Mouse (Mus musculus) left cerebral cortex, postnatal 25 days (tissue): ENCODE data around the gene Nol12. TPM values are rescaled to one million over a fixed set of nuclear protein-coding genes. Genes with fewer than 3 reads are reported as not detected.

ENCODE experiments used
- DNase-seq, 2 experiments: peaks; one replicate each; pipeline ENCODE4 v3.0.0; 2022; ENCODE audit warnings: low spot score in 2 of 2, mixed read lengths in 1 of 2
- intact Hi-C: fragments of 180-260 bp; cut with DNase I; formaldehyde crosslinking; loops from one replicate; pipeline ENCODE4 v1.15.1; 2025
- total RNA-seq, 2 experiments: library from RNA; stranded (reverse); gene quantifications; 2 replicates each; pipeline ENCODE4 v1.2.3; 2021

Gene Nol12
- total RNA-seq, 2 experiments from 2014 or later: 37.7 to 37.9 TPM

- intact Hi-C loops: no loop called here
- DNase-seq: no peak
These were observed 3.2 kb downstream of the Nol12 start for GRCm38 (mm10) chr15:78937963-78938362.

DNA sequence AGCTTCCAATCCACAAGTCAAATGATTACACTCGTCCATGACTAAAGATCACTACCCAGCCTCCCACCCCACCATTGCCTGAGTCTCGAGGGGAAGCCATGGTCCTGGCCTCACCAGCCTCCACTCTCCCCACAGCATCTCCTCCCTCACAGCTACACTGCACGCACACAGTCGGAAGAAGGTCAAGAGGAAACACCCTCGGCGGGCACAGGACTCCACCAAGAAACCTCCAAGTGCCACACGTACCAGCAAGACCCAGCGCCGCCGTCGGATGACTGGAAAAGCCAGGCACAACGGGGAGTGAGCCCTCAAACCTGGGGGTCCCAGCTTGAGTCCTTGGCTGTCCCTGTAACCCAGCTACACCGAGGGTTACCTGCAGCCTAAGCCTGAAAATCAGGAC lies 5.6 kb downstream of the Nol12 start:
- intact Hi-C loops: no loop called here
- no peak for DNase-seq

DNA sequence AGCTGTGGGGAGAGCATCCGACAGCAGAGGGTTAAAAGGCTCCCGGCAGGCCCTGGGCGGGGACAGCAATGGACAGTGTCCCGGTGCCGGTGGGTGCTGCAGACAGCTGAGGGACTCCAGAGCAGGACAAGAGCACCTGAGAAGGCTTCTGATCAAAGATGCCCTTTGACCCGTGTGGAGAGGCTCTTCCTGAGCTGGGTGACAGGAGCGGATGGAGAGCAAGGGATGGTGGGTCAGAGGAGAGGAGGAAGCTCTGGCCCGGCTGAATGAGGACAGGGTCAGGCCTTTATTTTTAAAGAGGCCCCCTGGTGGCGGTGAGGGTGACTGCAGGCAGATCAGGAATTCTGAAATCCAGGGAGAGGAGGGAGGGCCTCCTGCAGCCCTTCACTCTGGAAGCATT lies 7.9 kb downstream of the Nol12 start:
- intact Hi-C loops: loop anchor here (1.0 kb wide), 1 partner anchor 27 kb away; no protein-coding TSS in a partner anchor

DNA sequence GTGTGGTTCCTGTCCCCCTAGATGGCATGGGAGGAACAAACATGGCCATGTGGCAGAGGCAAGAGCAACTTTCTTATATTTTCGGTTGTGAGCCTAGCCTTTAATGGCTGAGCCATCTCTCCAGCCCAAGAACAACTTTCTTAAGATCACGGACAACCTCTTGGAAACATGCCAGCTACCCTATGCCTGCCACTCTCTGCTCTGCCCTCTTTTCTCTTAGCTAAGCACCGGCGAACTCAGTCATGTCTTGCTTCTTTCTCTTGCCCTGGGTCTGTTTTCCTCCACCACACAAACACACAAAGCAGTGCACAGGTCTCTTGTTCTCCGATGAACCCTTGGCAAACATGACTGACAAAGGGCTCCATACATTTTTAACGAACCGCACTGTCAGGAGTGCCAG lies 11.5 kb downstream of the Nol12 start:
- no peak for DNase-seq
- intact Hi-C loops: no loop called here

More for the DNA sequence above, 7.9 kb downstream of the Nol12 start:
- peak; percentile 76 to 78 for DNase-seq

DNA sequence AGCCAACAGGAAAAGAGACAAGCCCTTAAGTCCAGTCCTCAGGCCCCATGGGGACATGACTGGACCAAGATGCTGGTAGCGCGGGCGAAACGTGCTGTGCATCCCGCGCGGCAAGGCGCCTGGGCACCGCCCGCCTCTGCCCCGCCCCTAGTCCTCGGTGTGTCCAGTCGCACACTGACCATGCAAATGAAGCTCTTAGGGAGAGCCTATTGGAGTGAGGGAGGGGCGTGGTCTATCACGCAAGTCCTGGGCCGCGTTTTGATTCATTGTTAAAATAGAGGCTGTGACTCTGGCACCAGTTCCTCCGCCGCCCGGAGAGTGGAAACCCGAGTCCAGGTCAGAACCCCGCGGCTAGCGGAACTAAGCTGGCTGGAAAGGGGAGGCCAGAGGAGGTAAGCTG lies 12.9 kb downstream of the Nol12 start, which contains the start of gene Triobp:
Gene Triobp, plus strand, starts transcription at position 68 of the 400 bp plus-strand sequence.
- intact Hi-C loops: no loop called here
- peak; percentile 82 to 94 for DNase-seq

DNA sequence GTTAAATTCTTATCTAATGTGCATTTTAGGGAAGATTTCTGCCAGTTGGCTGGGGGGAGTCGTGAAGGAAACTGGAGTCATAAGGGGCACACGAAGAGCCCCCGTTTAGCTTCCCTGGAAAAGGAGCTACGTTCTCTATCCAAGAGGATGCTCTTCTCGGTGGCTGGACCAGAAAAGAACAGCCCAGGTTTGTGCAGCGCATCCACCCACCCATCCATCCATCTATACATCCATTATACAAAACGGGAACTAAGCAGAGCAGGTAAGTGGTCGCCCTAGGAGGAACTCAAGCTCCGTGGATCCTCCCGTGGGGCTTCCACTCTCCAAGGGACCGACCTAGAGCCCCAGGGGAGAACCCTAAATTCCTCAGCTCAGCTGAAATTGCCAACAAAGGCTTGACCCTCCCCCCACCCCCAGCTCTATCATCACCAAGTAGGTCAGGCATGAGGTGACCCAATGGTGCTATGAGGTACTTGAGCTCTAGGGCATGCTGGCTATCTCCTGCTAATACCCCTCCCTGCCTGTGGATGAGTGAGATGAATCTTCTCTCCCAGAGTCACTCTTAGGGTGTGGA lies 13.5 kb downstream of the Nol12 start:
- intact Hi-C loops: no loop called here
- DNase-seq: no peak

DNA sequence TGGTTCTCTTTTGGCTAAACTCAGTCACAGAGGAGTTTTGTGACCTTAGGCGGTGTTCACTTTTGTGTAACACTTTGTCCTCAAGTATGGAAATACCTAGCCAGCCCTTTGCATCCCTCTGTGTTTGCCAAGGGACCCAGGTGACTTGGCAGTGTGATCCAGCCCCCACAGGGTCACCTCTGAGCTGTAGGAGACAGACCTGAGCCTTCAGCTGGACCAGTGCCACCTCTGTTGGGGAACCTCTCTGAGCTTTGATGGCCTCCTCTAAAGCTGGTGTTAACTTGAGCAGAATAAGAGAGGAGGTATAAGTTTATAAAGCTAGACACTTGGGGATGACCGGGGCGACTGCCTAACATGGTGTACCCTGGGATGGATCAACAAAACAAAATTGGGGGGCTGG lies 14.2 kb downstream of the Nol12 start:
- DNase-seq: no peak
- intact Hi-C loops: no loop called here

- intact Hi-C loops: no loop called here
- no peak for DNase-seq
These were observed 20.9 kb downstream of the Nol12 start for GRCm38 (mm10) chr15:78955663-78956062.

DNA sequence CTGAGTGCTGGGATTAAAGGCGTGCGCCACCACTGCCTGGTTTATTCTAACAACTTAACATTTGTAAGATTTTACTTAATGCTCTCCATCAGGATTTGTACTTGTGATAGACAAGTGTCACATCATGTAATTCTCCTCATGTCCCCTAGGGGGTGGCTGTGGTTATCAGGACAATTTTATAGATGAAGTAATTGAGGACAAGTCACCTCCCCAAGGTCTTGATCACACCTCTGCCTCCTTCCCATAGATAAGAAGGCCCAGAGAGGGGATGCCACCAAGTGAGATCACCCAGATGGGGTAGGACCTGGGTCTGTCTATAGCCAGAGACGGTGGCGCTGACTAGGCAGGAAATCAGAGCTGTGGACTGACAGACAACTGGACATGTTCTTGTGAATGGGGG lies 21.6 kb downstream of the Nol12 start:
- intact Hi-C loops: no loop called here
- DNase-seq: no peak

DNA sequence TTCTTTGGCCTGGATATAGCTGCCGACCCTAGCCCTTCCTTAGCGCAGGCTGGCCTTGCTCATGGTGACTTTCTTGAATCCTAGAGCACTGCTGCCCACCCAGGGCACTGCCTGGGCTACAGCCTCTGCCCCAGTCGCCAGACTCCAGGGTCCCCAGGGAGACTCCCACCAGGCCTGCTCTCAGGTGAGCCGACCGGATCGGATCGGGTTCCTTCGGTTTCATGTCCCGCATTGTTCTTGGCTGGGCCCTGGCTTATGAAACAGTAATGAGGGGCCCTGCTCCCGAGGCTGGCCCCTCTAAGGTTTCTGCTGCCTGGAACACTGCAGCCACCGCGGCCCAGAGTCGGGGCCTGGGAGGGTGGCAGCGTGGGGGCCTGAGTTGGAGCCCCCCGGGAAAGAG lies 22.3 kb downstream of the Nol12 start:
- no peak for DNase-seq
- intact Hi-C loops: no loop called here

GRCm38 (mm10) chr15:78959537-78959936 lies 24.8 kb downstream of the Nol12 start:
- intact Hi-C loops: no loop called here

DNA sequence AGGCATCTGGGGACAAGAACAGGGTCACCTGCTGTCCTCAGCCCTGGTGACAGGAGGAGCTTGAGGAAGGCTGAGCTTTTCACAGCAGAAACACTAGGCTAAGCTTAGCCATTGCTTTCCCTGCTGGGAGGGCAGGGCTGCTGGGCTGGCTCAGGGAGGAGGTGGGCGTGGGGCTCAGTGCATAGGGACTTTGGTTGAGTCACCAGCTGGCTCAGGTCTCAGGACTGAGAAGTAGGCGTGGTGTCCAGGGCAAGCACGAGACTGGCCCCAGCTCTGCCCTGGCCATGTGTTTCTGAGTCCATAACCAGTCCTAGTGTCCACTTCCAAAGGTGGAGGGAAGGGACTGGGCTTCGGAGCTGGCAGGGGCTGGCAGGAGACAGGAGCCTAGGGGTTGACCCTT lies 25.4 kb downstream of the Nol12 start:
- intact Hi-C loops: no loop called here
- no peak for DNase-seq

More at GRCm38 (mm10) chr15:78959537-78959936, 24.8 kb downstream of the Nol12 start:
- no peak for DNase-seq

- intact Hi-C loops: no loop called here
- peak in 1 of 2 experiments; percentile 54 for DNase-seq
These were observed 28.2 kb downstream of the Nol12 start for GRCm38 (mm10) chr15:78962885-78963284.

DNA sequence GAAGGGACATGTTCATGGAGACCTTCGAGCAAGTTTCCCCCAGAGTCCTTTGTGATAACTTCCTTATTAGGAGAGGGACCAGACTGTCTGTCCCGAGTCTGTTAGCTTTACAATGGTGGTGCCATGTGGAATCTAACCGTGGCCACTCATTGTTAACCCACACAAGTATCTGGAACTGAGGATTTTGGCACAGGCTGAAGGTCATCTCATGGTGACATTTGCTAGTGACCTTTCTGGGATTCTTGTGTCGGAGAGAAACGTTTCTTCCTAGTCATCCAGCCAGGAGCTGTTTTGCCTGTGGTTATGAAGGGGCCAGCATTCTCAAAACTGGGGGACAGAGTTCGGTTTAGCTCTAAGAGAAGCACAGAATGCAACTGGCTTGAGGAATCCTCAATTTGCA lies 36.9 kb downstream of the Nol12 start:
- intact Hi-C loops: no loop called here
- DNase-seq: no peak

DNA sequence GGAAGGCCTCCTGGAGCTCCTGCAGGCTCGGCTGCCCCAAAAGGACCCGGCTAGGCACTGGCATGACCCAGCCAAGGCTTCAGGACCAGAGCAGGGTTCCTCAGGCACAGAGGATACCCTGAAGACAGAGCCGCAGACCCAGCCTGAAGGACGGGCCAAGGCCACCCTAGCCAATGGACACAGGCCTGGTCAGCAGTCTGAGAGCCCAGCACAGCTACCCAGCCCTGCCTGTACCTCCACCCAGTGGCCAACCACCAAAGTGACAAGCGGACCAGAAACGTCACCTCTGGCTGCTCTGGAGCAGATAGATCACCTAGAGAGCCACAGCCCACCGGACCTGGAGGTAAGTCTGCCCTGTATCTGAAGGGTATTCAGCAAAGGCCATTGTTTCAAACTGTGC lies 39.2 kb downstream of the Nol12 start:
- DNase-seq: no peak
- intact Hi-C loops: no loop called here

GRCm38 (mm10) chr15:78977676-78978159 lies 43.0 kb downstream of the Nol12 start:
- intact Hi-C loops: no loop called here
- DNase-seq: no peak

- intact Hi-C loops: no loop called here
- DNase-seq: peak in 1 of 2 experiments; percentile 13
These were observed 44.1 kb downstream of the Nol12 start for GRCm38 (mm10) chr15:78978875-78979274.

- intact Hi-C loops: no loop called here
- DNase-seq: no peak
These were observed 45.4 kb downstream of the Nol12 start for GRCm38 (mm10) chr15:78980084-78980483.

- peak; percentile 38 to 56 for DNase-seq
- intact Hi-C loops: no loop called here
These were observed 48.1 kb downstream of the Nol12 start for GRCm38 (mm10) chr15:78982658-78983435.

DNA sequence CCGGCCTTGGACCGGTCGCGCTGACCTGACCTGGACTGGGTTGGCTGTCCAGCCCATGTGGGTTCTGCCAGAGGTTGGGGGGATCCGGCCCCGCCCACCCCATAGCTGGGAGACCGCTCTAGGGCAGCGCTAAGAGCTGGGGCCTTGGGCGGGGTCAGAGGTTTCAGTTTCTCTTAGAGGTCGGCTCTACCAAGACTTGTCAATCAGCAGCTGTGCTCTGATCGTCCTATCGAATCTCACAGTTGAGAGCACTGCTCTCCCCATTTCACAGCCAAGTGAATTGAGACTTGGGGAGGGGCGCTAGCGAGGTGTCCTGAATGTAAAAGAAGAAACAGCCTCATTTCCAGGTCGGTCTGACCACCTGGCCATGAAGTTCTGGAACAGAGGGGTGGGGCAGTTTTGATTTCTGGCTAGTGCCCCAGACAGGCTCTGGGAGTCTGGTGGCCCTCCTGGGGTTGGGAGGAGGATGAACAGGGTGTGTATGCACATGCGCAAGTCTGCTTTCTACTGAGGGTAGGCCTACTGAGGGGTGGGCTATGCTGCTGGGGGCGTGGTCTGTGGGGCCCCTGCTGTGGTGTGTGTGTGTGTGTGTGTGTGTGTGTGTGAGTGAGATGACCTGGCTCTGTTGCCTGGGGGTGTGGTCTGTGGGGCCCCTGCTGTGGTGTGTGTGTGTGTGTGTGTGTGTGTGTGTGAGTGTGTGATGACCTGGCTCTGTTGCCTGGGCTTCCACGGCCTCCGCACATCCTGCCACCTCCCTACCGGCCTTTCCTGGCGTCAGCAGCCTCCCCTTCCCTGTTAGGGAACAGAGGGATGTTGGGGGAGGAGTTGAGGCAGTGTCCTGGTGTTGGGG lies 48.9 kb downstream of the Nol12 start:
- intact Hi-C loops: no loop called here
- DNase-seq: peak in 1 of 2 experiments; percentile 63
